Mouse (Mus musculus): ENCODE measurements at regions not wholly inside any gene's neighbourhood (a gene's known extent, or its start where the extent isn't known, plus 50 kb on each side); places are given as distances from the start of the nearest gene placed in this dataset.

GRCm38 (mm10) chrX:57711914-57712313 lies 208.4 kb upstream of the Gpr101 start:
- WGBS, result 65% methylated on average over 6 of the region's 6 CpGs
- Histone ChIP-seq H3K9me3 (ENCODE audit: low read length) (no peaks in the 10 kb centered on the region), H3K27me3 (replicated peaks; ENCODE audit: insufficient read depth, low read length) (no peaks in the 10 kb centered on the region), H3K4me3 (ENCODE audit: low read depth, low read length) (no peak overlapping the region), H3K4me1 (ENCODE audit: insufficient read depth, low read depth, low read length) (no peaks in the 10 kb centered on the region), H3K36me3 (ENCODE audit: insufficient read depth, low read length) (no peaks in the 10 kb centered on the region), H3K4me2 (replicated peaks; ENCODE audit: low read depth, low read length) (no peak overlapping the region), H3K27ac (ENCODE audit: low read length) (no peak overlapping the region), H3K9ac (replicated peaks; ENCODE audit: low read depth) (no peak overlapping the region)
- no peak for ATAC-seq
- DNase-seq (ENCODE audit: low spot score), result no peak
- no peak for TF ChIP-seq EP300 (IDR thresholded peaks at IDR 0.05)
- no peak for TF ChIP-seq CTCF (IDR thresholded peaks at IDR 0.05)

GRCm38 (mm10) chrX:57709115-57709877 lies 205.7 kb upstream of the Gpr101 start:
- no peaks in the 10 kb centered on the region for H3K27me3 ChIP-seq (replicated peaks; ENCODE audit: insufficient read depth, low read length)
- H3K4me1 ChIP-seq (ENCODE audit: insufficient read depth, low read depth, low read length), result no peaks in the 10 kb centered on the region
- no peak overlapping the region for H3K9ac ChIP-seq (replicated peaks; ENCODE audit: low read depth)
- no peak overlapping the region for H3K4me2 ChIP-seq (replicated peaks; ENCODE audit: low read depth, low read length)
- WGBS, result 68% methylated on average over 12 of the region's 12 CpGs
- no peak overlapping the region for H3K4me3 ChIP-seq (ENCODE audit: low read depth, low read length)
- DNase-seq (ENCODE audit: low spot score) (no peak), ATAC-seq (no peak)
- no peak overlapping the region for H3K27ac ChIP-seq (ENCODE audit: low read length)
- H3K9me3 ChIP-seq (ENCODE audit: low read length), result no peaks in the 10 kb centered on the region
- no peaks in the 10 kb centered on the region for H3K36me3 ChIP-seq (ENCODE audit: insufficient read depth, low read length)
- TF ChIP-seq CTCF (IDR thresholded peaks at IDR 0.05) (no peak), EP300 (IDR thresholded peaks at IDR 0.05) (no peak)

GRCm38 (mm10) chrX:57708501-57708900 lies 204.9 kb upstream of the Gpr101 start:
- ATAC-seq (no peak), DNase-seq (ENCODE audit: low spot score) (no peak)

GRCm38 (mm10) chrX:57707932-57708331 lies 204.4 kb upstream of the Gpr101 start:
- Histone ChIP-seq H3K9ac (replicated peaks; ENCODE audit: low read depth) (no peak overlapping the region), H3K27ac (ENCODE audit: low read length) (no peak overlapping the region), H3K36me3 (ENCODE audit: insufficient read depth, low read length) (no peaks in the 10 kb centered on the region), H3K9me3 (ENCODE audit: low read length) (no peaks in the 10 kb centered on the region), H3K4me2 (replicated peaks; ENCODE audit: low read depth, low read length) (no peak overlapping the region), H3K4me3 (ENCODE audit: low read depth, low read length) (no peak overlapping the region), H3K27me3 (replicated peaks; ENCODE audit: insufficient read depth, low read length) (no peaks in the 10 kb centered on the region), H3K4me1 (ENCODE audit: insufficient read depth, low read depth, low read length) (no peaks in the 10 kb centered on the region)
- TF ChIP-seq CTCF (IDR thresholded peaks at IDR 0.05) (no peak), EP300 (IDR thresholded peaks at IDR 0.05) (no peak)
- DNase-seq (ENCODE audit: low spot score) (no peak), ATAC-seq (no peak)
- WGBS, result 33% methylated on average over 7 of the region's 7 CpGs

More at GRCm38 (mm10) chrX:57708501-57708900, 204.9 kb upstream of the Gpr101 start:
- TF ChIP-seq CTCF (IDR thresholded peaks at IDR 0.05), result no peak
- TF ChIP-seq EP300 (IDR thresholded peaks at IDR 0.05), result no peak
- H3K4me3 ChIP-seq (ENCODE audit: low read depth, low read length), result no peak overlapping the region
- H3K36me3 ChIP-seq (ENCODE audit: insufficient read depth, low read length), result no peaks in the 10 kb centered on the region
- no peaks in the 10 kb centered on the region for H3K9me3 ChIP-seq (ENCODE audit: low read length)
- H3K4me1 ChIP-seq (ENCODE audit: insufficient read depth, low read depth, low read length), result no peaks in the 10 kb centered on the region
- H3K9ac ChIP-seq (replicated peaks; ENCODE audit: low read depth), result no peak overlapping the region
- no peak overlapping the region for H3K27ac ChIP-seq (ENCODE audit: low read length)
- no peak overlapping the region for H3K4me2 ChIP-seq (replicated peaks; ENCODE audit: low read depth, low read length)
- H3K27me3 ChIP-seq (replicated peaks; ENCODE audit: insufficient read depth, low read length), result no peaks in the 10 kb centered on the region
- WGBS, result 79% methylated on average over 6 of the region's 6 CpGs

GRCm38 (mm10) chrX:57706683-57707308 lies 203.2 kb upstream of the Gpr101 start:
- H3K9me3 ChIP-seq (ENCODE audit: low read length), result no peaks in the 10 kb centered on the region
- no peaks in the 10 kb centered on the region for H3K36me3 ChIP-seq (ENCODE audit: insufficient read depth, low read length)
- H3K9ac ChIP-seq (replicated peaks; ENCODE audit: low read depth), result no peak overlapping the region
- no peak overlapping the region for H3K4me2 ChIP-seq (replicated peaks; ENCODE audit: low read depth, low read length)
- no peak overlapping the region for H3K4me3 ChIP-seq (ENCODE audit: low read depth, low read length)
- 65% methylated on average over 3 of the region's 3 CpGs for WGBS
- no peak for TF ChIP-seq EP300 (IDR thresholded peaks at IDR 0.05)
- TF ChIP-seq CTCF (IDR thresholded peaks at IDR 0.05), result no peak
- H3K4me1 ChIP-seq (ENCODE audit: insufficient read depth, low read depth, low read length), result no peaks in the 10 kb centered on the region
- DNase-seq (ENCODE audit: low spot score) (peak; percentile 11), ATAC-seq (no peak)
- no peak overlapping the region for H3K27ac ChIP-seq (ENCODE audit: low read length)
- no peaks in the 10 kb centered on the region for H3K27me3 ChIP-seq (replicated peaks; ENCODE audit: insufficient read depth, low read length)

GRCm38 (mm10) chrX:57692506-57692905 lies 188.9 kb upstream of the Gpr101 start:
- Histone ChIP-seq H3K4me2 (replicated peaks; ENCODE audit: low read depth, low read length) (no peak overlapping the region), H3K9me3 (ENCODE audit: low read length) (no peaks in the 10 kb centered on the region), H3K27me3 (replicated peaks; ENCODE audit: insufficient read depth, low read length) (no peaks in the 10 kb centered on the region), H3K9ac (replicated peaks; ENCODE audit: low read depth) (no peak overlapping the region), H3K36me3 (ENCODE audit: insufficient read depth, low read length) (no peaks in the 10 kb centered on the region), H3K4me1 (ENCODE audit: insufficient read depth, low read depth, low read length) (no peaks in the 10 kb centered on the region), H3K27ac (ENCODE audit: low read length) (no peak overlapping the region), H3K4me3 (ENCODE audit: low read depth, low read length) (no peak overlapping the region)
- TF ChIP-seq CTCF (IDR thresholded peaks at IDR 0.05) (no peak), EP300 (IDR thresholded peaks at IDR 0.05) (no peak)
- no peak for ATAC-seq
- no peak for DNase-seq (ENCODE audit: low spot score)
- WGBS, result 0% methylated on average over 1 of the region's 1 CpGs
